Mouse (Mus musculus): ENCODE data around the gene Gm8113.
"Not testable (repeated sequence)": the region's sequence is repeated elsewhere in the genome, so short reads cannot be mapped to it uniquely, and the experiment has no call there.

- TF ChIP-seq CTCF, EP300 (IDR thresholded peaks at IDR 0.05; ENCODE audit: low read depth): not testable (repeated sequence)
Observed at GRCm38 (mm10) chr14:43956769-43957168, 31.6 kb downstream of the Gm8113 start, which contains the start of gene Ang5.

Measured in heart, postnatal 0 days (tissue).